Mouse (Mus musculus): ENCODE data around the gene Ftsj3. TPM values are rescaled to one million over a fixed set of nuclear protein-coding genes. Genes with fewer than 3 reads are reported as not detected.

Ftsj3 gene
- 10 to 100 TPM; 34.6 to 35.1 TPM for total RNA-seq (2021)

DNA sequence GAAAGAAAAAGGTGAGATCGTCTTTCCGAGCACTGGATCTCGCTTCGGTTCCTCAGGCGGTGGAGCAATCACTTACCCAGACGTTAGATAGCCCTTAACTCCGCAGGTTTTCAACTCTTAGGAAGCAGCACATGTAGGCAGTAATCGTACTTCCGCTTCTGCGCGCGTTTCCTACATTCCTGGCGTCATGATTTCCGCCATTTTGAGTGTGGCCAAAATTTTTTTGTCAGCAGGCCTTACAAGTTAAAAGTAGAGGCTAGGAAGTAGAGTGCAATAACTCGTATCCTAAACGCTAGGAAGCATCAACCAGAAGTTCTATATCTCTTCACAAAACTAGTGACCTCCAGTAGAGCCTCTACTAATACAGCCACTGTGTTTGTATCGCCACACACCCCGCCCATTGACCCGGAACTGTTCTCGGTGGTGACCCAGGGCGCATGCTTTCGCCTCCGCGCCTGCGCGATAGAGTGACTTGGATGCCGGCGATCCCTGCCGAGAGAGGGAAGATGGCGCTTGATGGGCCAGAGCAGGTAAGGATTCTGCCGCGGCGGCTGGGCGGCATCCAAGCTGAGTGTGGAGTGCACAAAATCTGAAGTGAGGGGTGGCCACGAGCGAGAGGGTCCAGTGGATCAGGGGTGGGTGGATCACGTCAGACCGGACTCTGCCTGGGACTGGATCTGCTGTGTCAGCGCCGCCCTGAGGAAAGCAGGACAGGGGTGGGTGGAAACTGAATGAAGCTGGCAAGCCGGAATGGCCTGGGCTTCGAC lies at the start of gene Ftsj3, which contains the start of gene Psmc5:
TSS of gene Ftsj3 (minus strand) at position 395 of the 767 bp plus-strand sequence.
TSS of gene Psmc5 (plus strand) at position 470 of the 767 bp plus-strand sequence.
- intact Hi-C loops (cut with DNase I), result loop anchor here (5.0 kb wide), 1 partner anchor 71 kb away; no protein-coding TSS in a partner anchor
- DNase-seq, result peak; percentile 99

DNA sequence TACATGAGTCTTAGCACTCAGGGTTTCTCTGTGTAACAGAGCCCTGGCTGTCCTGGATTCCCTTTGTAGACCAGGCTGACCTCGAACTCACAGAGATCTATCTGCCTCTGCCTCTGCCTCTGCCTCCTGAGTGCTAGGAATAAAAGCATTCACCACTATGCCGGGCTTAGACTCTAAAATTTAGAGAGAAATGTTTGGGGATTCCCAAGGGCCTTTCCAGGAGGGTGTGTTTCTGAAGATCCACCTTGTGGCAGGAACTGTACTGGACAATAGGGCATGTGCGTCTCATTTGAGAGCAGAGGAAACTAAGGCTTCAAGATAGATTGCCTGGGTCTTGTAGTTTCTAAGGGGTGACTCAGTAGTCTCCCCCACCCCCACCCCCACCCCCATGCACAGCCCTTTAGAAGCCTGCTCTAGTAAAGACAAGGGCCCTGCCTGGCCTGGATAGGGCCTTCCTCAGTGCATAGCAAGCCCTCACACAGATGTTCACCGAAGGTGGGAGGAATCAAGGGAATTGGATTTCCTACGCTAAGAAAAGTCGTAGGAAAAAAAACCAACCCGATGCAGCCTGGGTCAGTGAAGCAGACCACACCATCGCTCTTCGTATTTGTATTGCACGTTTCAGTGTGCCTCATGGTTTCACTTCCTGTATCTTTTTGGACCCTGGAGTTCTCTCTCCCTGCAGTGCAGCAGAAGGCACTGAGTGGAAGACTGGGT lies 49.6 kb upstream of the Ftsj3 start:
- DNase-seq, result no peak
- intact Hi-C loops (cut with DNase I), result no loop called here

- intact Hi-C loops (cut with DNase I), result no loop called here
- peak; percentile 60 for DNase-seq
Measured at GRCm38 (mm10) chr11:106302634-106303033, 46.8 kb upstream of the Ftsj3 start.

- DNase-seq, result no peak
- intact Hi-C loops (cut with DNase I), result no loop called here
Measured at GRCm38 (mm10) chr11:106301765-106302164, 45.9 kb upstream of the Ftsj3 start, which contains the start of gene Gh. TSS of gene Gh (minus strand) at chr11:106301865.

GRCm38 (mm10) chr11:106291861-106292260 lies 36.0 kb upstream of the Ftsj3 start:
- intact Hi-C loops (cut with DNase I), result no loop called here
- peak; percentile 77 for DNase-seq

DNA sequence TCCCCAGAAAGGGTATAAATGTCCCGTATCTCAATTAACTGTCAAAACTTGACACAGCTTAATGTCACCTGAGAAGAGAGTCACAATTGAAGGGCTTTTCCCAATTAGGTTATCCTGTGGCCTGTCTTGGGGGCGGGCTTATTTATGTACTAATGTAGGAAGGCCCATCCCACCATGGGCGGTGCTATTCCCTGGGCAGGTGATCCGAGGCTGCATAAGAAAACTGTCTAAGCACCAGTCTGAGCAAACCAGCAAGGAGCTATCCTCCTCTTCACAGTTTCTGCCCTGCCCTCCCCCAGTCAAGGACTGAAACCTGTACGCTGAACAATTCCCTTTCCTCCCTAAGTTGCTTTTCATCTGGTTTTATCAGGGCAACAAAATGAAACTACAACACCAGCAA lies 34.5 kb upstream of the Ftsj3 start:
- DNase-seq, result no peak
- intact Hi-C loops (cut with DNase I), result no loop called here

GRCm38 (mm10) chr11:106289369-106289768 lies 33.5 kb upstream of the Ftsj3 start:
- peak; percentile 93 for DNase-seq
- intact Hi-C loops (cut with DNase I), result no loop called here

- intact Hi-C loops (cut with DNase I), result no loop called here
- DNase-seq, result no peak
Measured at GRCm38 (mm10) chr11:106286987-106287386, 31.1 kb upstream of the Ftsj3 start.

DNA sequence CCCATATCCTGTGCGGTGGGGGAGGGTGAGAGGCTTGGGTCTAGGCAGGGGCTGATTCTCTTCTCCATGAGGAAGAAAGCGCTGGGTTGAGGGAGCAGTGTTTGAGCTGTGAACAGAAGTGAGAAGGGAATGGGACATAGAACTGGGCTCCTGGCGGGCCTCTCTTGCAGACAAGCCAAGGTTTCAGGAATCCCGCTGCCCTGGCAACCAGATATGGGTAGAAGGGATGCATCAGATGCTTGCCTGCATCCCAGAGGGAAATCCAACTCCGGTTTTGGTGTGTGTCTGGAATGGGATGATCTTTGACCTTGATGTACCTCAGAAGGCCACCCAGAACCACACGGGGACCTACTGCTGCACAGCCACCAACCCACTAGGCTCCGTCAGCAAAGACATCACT lies 30.3 kb upstream of the Ftsj3 start:
- no peak for DNase-seq
- intact Hi-C loops (cut with DNase I), result no loop called here

GRCm38 (mm10) chr11:106284126-106284525 lies 28.2 kb upstream of the Ftsj3 start:
- no peak for DNase-seq
- intact Hi-C loops (cut with DNase I), result no loop called here

GRCm38 (mm10) chr11:106283371-106283770 lies 27.5 kb upstream of the Ftsj3 start:
- no peak for DNase-seq
- intact Hi-C loops (cut with DNase I), result no loop called here

- DNase-seq, result no peak
- intact Hi-C loops (cut with DNase I), result no loop called here
Measured at GRCm38 (mm10) chr11:106282452-106282851, 26.6 kb upstream of the Ftsj3 start.

DNA sequence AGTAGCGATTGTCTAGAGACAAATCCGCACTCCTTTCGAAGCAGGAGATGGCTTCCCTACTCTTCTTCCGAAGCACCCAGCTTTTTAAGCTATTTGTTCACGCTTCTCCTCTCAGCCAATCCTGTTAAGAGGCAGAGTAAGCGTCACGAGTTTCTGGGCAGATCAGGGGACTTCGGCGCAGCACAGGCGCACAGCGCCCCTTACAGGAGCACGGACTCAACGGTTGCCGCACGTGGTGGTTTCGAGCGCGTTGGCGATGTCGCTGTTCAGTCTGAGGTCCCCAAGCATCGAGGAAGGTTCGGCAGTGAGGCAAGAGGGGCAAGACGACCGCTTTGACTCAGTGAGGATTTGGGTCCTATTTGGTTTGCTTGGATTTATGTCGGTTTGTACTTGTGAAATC lies 20.6 kb upstream of the Ftsj3 start, which contains the start of gene Tcam1:
TSS of gene Tcam1 (plus strand) at position 219 of the 400 bp plus-strand sequence.
- DNase-seq, result peak; percentile 93
- intact Hi-C loops (cut with DNase I), result no loop called here

- intact Hi-C loops (cut with DNase I), result no loop called here
- DNase-seq, result no peak
Measured at GRCm38 (mm10) chr11:106274971-106275411, 19.1 kb upstream of the Ftsj3 start.

DNA sequence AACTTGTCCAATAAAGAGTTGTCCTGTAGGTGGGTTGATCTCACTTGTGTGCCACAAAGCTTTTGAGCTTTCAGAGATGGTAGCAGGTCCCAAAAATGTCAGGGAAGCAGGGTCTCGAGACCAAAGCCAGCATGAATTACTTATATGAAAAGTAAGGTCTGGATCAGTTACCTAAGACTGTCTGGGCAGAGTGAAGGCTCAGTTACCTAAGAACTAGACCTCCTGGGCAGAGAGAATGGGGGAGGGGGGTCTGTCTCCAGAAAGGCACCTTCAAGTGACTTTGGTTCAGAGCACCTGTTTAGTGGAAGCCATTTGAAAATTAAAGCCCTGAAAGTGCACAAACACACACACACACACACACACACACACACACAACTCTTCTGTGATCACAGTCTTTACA lies 18.5 kb upstream of the Ftsj3 start:
- intact Hi-C loops (cut with DNase I), result no loop called here
- DNase-seq, result no peak

DNA sequence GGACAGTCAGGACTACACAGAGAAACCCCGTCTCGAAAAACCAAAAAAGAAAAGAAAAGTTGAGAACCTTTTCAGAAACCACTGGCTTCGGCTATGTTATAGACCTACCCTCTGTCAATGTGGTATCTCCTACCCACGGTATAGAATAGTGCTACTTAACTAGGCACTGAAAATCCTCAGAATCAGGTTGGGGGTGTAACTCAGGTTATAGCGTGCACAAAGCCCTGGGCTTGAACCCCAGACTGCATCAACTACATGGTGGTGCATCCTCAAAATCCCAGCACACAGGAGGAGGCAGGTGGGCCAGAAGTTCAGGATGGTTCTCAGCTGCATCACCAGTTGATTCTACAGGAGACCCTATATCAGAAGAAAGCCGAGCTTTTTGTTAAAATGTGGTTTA lies 17.9 kb upstream of the Ftsj3 start:
- no peak for DNase-seq
- intact Hi-C loops (cut with DNase I), result no loop called here

DNA sequence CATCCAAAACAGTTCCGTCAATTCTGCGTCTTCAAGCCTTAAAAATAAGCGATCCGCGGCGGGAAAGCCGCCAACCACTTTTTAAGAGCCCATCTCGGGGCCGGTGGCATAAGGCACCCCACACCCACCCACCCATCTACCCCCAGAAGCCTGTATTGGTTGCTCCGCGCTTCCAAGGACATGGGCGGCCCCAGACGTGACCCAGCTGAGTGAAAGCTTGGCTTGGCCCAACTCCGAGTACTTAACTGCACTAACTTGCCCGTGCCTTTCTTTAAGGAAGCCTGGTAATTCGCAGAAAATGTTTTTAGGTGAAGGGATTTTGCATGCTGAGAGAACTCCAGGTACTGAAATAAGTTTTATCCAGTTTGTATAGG lies 17.4 kb upstream of the Ftsj3 start:
- no peak for DNase-seq
- intact Hi-C loops (cut with DNase I), result no loop called here

DNA sequence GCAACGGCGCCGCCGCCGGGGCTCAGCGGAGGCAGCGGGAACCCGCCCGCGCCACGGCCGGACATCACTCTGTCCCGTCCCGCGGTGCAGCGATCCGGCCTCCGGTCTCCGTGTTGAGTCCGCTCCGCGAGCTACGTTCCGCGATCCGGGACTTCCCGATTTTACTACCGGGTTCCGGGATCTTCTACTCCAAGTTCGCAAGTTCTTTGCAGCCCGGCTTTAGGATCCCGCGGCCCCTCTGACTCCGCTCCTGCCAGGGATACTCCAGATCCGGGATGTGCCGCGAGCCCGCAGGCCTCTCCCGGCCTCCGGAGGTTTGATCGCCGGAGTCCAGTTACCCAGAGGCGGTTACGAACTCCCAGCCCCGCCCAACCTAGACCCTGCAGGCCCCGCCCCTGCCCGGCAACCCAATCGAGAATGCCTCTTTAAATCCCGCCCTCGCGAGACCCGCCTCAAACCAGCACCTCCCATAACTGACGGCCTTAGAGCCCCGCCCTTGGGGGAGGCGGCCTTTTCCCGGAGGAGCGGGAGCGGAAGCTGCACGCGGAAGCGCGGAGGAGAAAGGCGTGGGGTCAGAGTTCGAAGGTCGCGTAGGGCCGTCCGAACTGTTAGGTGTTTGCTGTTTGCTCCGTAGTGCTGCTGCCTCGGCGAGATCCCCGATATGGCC lies 16.9 kb upstream of the Ftsj3 start, which contains the start of gene Smarcd2:
TSS of gene Smarcd2 (minus strand) at position 329 of the 667 bp plus-strand sequence.
- peak; percentile 100 for DNase-seq
- intact Hi-C loops (cut with DNase I), result no loop called here

DNA sequence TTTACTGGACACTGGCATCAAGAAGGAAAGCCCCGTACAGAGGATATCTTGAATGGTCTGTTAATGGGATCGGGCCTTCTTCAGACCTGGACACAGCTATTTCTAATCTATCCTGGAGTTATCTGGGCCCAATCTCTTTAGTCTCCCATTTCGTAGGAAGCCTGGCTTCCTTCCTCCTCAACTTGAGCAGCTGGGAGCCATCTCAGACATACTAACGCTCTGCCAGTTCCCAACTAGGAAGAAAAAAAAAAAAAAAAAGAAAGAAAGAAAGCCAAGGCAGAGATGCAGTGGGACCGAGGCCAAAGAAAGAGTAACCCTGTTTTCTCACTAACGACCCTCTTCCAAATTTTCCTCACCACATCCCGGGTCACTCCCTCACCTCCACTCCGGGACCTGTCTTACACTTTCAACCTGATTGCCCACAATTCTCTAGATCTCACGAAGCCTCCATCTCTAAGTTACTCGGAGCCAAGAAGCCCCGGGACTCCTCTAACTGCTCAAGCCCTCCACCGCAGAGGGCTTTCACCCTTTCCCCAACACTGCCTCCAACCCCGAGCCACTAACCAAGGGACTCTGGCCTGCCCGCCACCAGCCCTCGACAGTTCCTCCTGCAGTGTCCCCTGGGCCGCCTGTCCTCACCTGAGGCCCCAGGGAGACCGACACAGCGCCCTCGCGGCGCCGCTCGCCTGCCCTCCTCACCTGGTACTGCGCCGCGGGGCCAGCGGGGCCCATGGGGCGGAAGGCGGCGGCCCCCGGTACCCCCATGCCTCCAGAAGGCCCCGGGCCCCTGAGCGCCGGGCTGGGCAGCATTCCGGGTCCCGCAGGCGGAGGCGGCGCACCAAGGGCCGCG lies 16.1 kb upstream of the Ftsj3 start:
- peak; percentile 43 for DNase-seq
- intact Hi-C loops (cut with DNase I), result no loop called here

DNA sequence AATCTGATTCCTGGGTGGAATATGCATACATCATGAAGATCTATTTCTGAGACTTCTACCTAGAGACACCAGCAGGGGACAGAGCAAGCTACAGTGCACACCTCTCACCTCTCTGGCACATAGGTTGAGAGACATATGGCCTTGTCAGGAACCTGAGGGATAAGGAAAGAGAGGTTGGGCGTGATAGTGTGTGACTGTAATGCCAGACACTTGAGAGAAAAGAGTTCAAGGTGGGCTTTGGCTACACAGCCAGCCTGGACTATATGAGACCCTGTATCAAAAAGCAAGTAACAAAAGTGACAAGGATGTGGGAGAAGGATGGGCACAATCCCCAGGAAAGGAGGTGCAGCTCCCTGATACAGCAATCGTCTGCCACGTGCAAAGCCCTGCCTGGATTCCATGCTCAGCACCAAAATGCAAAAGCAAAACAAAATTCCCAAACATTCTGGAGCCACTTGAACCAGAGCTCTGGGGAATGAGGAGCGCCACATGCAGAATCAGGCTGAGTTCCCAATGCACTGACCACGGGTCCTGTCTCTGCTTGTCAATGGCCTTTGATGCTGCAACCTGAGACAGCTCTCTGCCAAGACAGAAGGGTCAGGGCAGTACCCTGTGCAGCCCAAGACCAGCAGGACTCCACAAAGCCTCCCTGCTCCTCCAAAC lies 15.4 kb upstream of the Ftsj3 start:
- intact Hi-C loops (cut with DNase I), result no loop called here
- peak; percentile 15 for DNase-seq

Measured in left cerebral cortex, postnatal 4 days (tissue).